Mouse (Mus musculus) CH12F3 (cell line): ENCODE results near the gene Copa.

Experiments used
- in situ Hi-C: fragments of 300-500 bp; cut with MboI; formaldehyde crosslinking; loops from 2 replicates; pipeline ENCODE4 v1.14.3; 2020; ENCODE audit warnings: low sequenced_read_pairs

Gene Copa

GRCm38 (mm10) chr1:172140160-172140559, 57.8 kb downstream of the Copa start:
- in situ Hi-C loops, result no loop called here

GRCm38 (mm10) chr1:172140825-172141224, 58.5 kb downstream of the Copa start:
- in situ Hi-C loops, result no loop called here

- in situ Hi-C loops, result no loop called here
Measured at GRCm38 (mm10) chr1:172141529-172141928, 59.2 kb downstream of the Copa start.

- in situ Hi-C loops, result no loop called here
Measured at GRCm38 (mm10) chr1:172143570-172143969, 61.2 kb downstream of the Copa start.

- in situ Hi-C loops, result no loop called here
Measured at GRCm38 (mm10) chr1:172147835-172148278, 65.5 kb downstream of the Copa start, which contains the start of gene Dcaf8. Gene Dcaf8 (plus strand): TSS chr1:172148084.

- in situ Hi-C loops, result no loop called here
Measured at GRCm38 (mm10) chr1:172148279-172148954, 66.1 kb downstream of the Copa start.

GRCm38 (mm10) chr1:172148955-172149815, 66.9 kb downstream of the Copa start:
- in situ Hi-C loops, result no loop called here

GRCm38 (mm10) chr1:172154536-172154935, 72.2 kb downstream of the Copa start:
- in situ Hi-C loops, result no loop called here

- in situ Hi-C loops, result no loop called here
Measured at GRCm38 (mm10) chr1:172155518-172155917, 73.2 kb downstream of the Copa start.

- in situ Hi-C loops, result no loop called here
Measured at GRCm38 (mm10) chr1:172159970-172160369, 77.6 kb downstream of the Copa start.

GRCm38 (mm10) chr1:172160508-172160907, 78.2 kb downstream of the Copa start:
- in situ Hi-C loops, result no loop called here

- in situ Hi-C loops, result no loop called here
Measured at GRCm38 (mm10) chr1:172162009-172162408, 79.7 kb downstream of the Copa start.

- in situ Hi-C loops, result no loop called here
Measured at GRCm38 (mm10) chr1:172162959-172163358, 80.6 kb downstream of the Copa start.

- in situ Hi-C loops, result no loop called here
Measured at GRCm38 (mm10) chr1:172167911-172168310, 85.6 kb downstream of the Copa start.

GRCm38 (mm10) chr1:172169809-172170208, 87.5 kb downstream of the Copa start:
- in situ Hi-C loops, result no loop called here
